Mouse (Mus musculus) liver, embryonic 16.5 days (tissue): Measurements from ENCODE around the gene Zfp382. TPM values are rescaled to one million over a fixed set of nuclear protein-coding genes. Genes with fewer than 3 reads are reported as not detected.
A peak's percentile ranks its signal among the peaks of the same experiment; 100 is the strongest.

Experiments used
- ATAC-seq: fragments of 200-750 bp; cut with Nextera tagmentation; 2 replicates; pipeline ENCODE4 v1.8.0; 2017; ENCODE audit warnings: low read depth, mild to moderate bottlenecking, moderate number of reproducible peaks, moderate library complexity
- H3K27ac ChIP-seq: fragments of 300-500 bp; sonication (generic); 2 replicates; pipeline ENCODE4 v1.5.1; 2014; ENCODE audit warnings: mild to moderate bottlenecking, low read length
- H3K27me3 ChIP-seq: fragments of 300-500 bp; sonication (generic); 2 replicates; pipeline ENCODE4 v1.6.1; 2014; ENCODE audit warnings: low read depth, low read length, mixed read lengths; ENCODE audit not compliant: control insufficient read depth, insufficient read depth
- H3K36me3 ChIP-seq: fragments of 300-500 bp; sonication (generic); 2 replicates; pipeline ENCODE4 v1.6.1; 2014; ENCODE audit warnings: mild to moderate bottlenecking; ENCODE audit not compliant: control insufficient read depth, insufficient read depth
- H3K4me1 ChIP-seq: fragments of 300-500 bp; sonication (generic); 2 replicates; pipeline ENCODE4 v1.6.1; 2014; ENCODE audit warnings: low read depth, low read length, mixed read lengths; ENCODE audit not compliant: control insufficient read depth
- H3K4me2 ChIP-seq: fragments of 300-500 bp; sonication (generic); 2 replicates; pipeline ENCODE4 v1.6.1; 2014; ENCODE audit warnings: low read depth, low read length, mixed read lengths
- H3K4me3 ChIP-seq: fragments of 300-500 bp; sonication (generic); 2 replicates; pipeline ENCODE4 v1.5.1; 2014; ENCODE audit warnings: low read depth, mild to moderate bottlenecking, low read length
- H3K9ac ChIP-seq: fragments of 300-500 bp; sonication (generic); 2 replicates; pipeline ENCODE4 v1.6.1; 2014; ENCODE audit warnings: low read depth, low read length
- H3K9me3 ChIP-seq: fragments of 300-500 bp; sonication (generic); replicated peaks from 2 replicates; pipeline ENCODE4 v1.6.1; 2016; ENCODE audit warnings: low read length; ENCODE audit not compliant: control insufficient read depth
- WGBS: fragments of 180-500 bp; shearing (Covaris S2); extraction: QIAGEN DNeasy Blood & Tissue Kit; methylation state at CpG from one replicate; pipeline ENCODE4 v1.1.7; 2014; ENCODE audit not compliant: insufficient replicate concordance; 5-methylcytosine and 5-hydroxymethylcytosine counted together
- polyA plus RNA-seq: library from polyadenylated mRNA; unstranded; fragments of >200 nt; fragmentation: Nextera tagmentation; extraction: Ambion mirVana; gene quantifications from 2 replicates; pipeline ENCODE4 v1.2.1, GENCODE M21; 2015

Gene Zfp382
- polyA plus RNA-seq, 1 experiment from 2014 or later: 1.0 TPM

- Histone ChIP-seq H3K27ac (no peak overlapping the region), H3K36me3 (peaks cover 12% of the 10 kb centered on the region), H3K4me3 (no peak overlapping the region), H3K9me3 (no peaks in the 10 kb centered on the region), H3K27me3 (no peaks in the 10 kb centered on the region), H3K4me2 (no peak overlapping the region), H3K4me1 (no peaks in the 10 kb centered on the region), H3K9ac (no peak overlapping the region)
- 83% methylated on average over 10 of the region's 10 CpGs for WGBS
- no peak for ATAC-seq
Observed at GRCm38 (mm10) chr7:30136826-30137225, 15.1 kb downstream of the Zfp382 start.

- WGBS: 11% methylated on average over 8 of the region's 8 CpGs
- Histone ChIP-seq H3K9me3 (no peaks in the 10 kb centered on the region), H3K27me3 (no peaks in the 10 kb centered on the region; the same call in 1 of the 2 replicates), H3K4me3 (peak overlapping the region; percentile 49), H3K36me3 (peaks cover under 1% of the 10 kb centered on the region; the same call in 1 of the 2 replicates), H3K27ac (no peak overlapping the region), H3K9ac (peak overlapping the region; percentile 29; the same call in 1 of the 2 replicates), H3K4me1 (no peaks in the 10 kb centered on the region), H3K4me2 (peak overlapping the region; percentile 51)
- no peak for ATAC-seq
Observed at GRCm38 (mm10) chr7:30143170-30143554, 21.4 kb downstream of the Zfp382 start.

- peak; percentile 77 for ATAC-seq
- Histone ChIP-seq H3K9ac (peak overlapping the region; percentile 29), H3K27me3 (no peaks in the 10 kb centered on the region; the same call in 1 of the 2 replicates), H3K9me3 (no peaks in the 10 kb centered on the region; the same call in 1 of the 2 replicates), H3K27ac (no peak overlapping the region), H3K4me3 (peak overlapping the region; percentile 49), H3K4me2 (peak overlapping the region; percentile 51), H3K4me1 (no peaks in the 10 kb centered on the region), H3K36me3 (peaks cover 4% of the 10 kb centered on the region)
- 2% methylated on average over 35 of the region's 35 CpGs for WGBS
Observed at GRCm38 (mm10) chr7:30143555-30144209, 21.9 kb downstream of the Zfp382 start.

GRCm38 (mm10) chr7:30147011-30147410 is 25.3 kb downstream of the Zfp382 start:
- Histone ChIP-seq H3K4me2 (no peak overlapping the region), H3K36me3 (peaks cover 23% of the 10 kb centered on the region), H3K27me3 (no peaks in the 10 kb centered on the region; the same call in 1 of the 2 replicates), H3K9ac (no peak overlapping the region), H3K4me1 (no peaks in the 10 kb centered on the region), H3K9me3 (peaks cover 18% of the 10 kb centered on the region), H3K27ac (no peak overlapping the region), H3K4me3 (no peak overlapping the region)
- ATAC-seq: no peak
- 79% methylated on average over 5 of the region's 5 CpGs for WGBS

GRCm38 (mm10) chr7:30154040-30154439 is 32.3 kb downstream of the Zfp382 start:
- H3K27me3 ChIP-seq: no peaks in the 10 kb centered on the region
- no peaks in the 10 kb centered on the region for H3K4me1 ChIP-seq
- 74% methylated on average over 1 of the region's 1 CpGs for WGBS
- no peak overlapping the region for H3K4me2 ChIP-seq
- ATAC-seq: no peak
- no peak overlapping the region for H3K9ac ChIP-seq
- H3K36me3 ChIP-seq: peaks cover 41% of the 10 kb centered on the region
- no peak overlapping the region for H3K27ac ChIP-seq
- H3K9me3 ChIP-seq: peaks cover 33% of the 10 kb centered on the region
- H3K4me3 ChIP-seq: no peak overlapping the region

GRCm38 (mm10) chr7:30155507-30155906 is 33.8 kb downstream of the Zfp382 start:
- ATAC-seq: no peak
- no peak overlapping the region for H3K4me3 ChIP-seq
- peaks cover 26% of the 10 kb centered on the region for H3K9me3 ChIP-seq
- 86% methylated on average over 3 of the region's 3 CpGs for WGBS
- H3K27ac ChIP-seq: no peak overlapping the region
- peaks cover 44% of the 10 kb centered on the region for H3K36me3 ChIP-seq
- H3K4me2 ChIP-seq: no peak overlapping the region
- no peak overlapping the region for H3K9ac ChIP-seq
- no peaks in the 10 kb centered on the region for H3K4me1 ChIP-seq
- no peaks in the 10 kb centered on the region for H3K27me3 ChIP-seq

- Histone ChIP-seq H3K27me3 (no peaks in the 10 kb centered on the region), H3K4me1 (peaks cover 6% of the 10 kb centered on the region), H3K4me2 (no peak overlapping the region), H3K27ac (no peak overlapping the region), H3K4me3 (no peak overlapping the region), H3K9ac (no peak overlapping the region), H3K36me3 (peaks cover 68% of the 10 kb centered on the region), H3K9me3 (peaks cover 13% of the 10 kb centered on the region)
- WGBS: 89% methylated on average over 5 of the region's 5 CpGs
- no peak for ATAC-seq
Observed at GRCm38 (mm10) chr7:30163113-30163512, 41.4 kb downstream of the Zfp382 start.

GRCm38 (mm10) chr7:30164745-30165144 is 43.0 kb downstream of the Zfp382 start:
- no peak overlapping the region for H3K9ac ChIP-seq
- WGBS: 90% methylated on average over 2 of the region's 2 CpGs
- H3K27ac ChIP-seq: no peak overlapping the region
- H3K4me1 ChIP-seq: peaks cover 8% of the 10 kb centered on the region
- no peaks in the 10 kb centered on the region for H3K27me3 ChIP-seq
- no peak for ATAC-seq
- no peak overlapping the region for H3K4me3 ChIP-seq
- peaks cover 52% of the 10 kb centered on the region for H3K36me3 ChIP-seq
- peaks cover 13% of the 10 kb centered on the region for H3K9me3 ChIP-seq
- no peak overlapping the region for H3K4me2 ChIP-seq

- H3K4me3 ChIP-seq: peak overlapping the region; percentile 88
- no peaks in the 10 kb centered on the region for H3K9me3 ChIP-seq
- peaks cover 13% of the 10 kb centered on the region for H3K36me3 ChIP-seq
- no peaks in the 10 kb centered on the region for H3K27me3 ChIP-seq
- peak overlapping the region; percentile 91 for H3K9ac ChIP-seq
- peak overlapping the region; percentile 68 for H3K4me2 ChIP-seq
- H3K4me1 ChIP-seq: peaks cover 14% of the 10 kb centered on the region
- peak; percentile 5; the same call in 1 of the 2 replicates for ATAC-seq
- WGBS: 2% methylated on average over 21 of the region's 21 CpGs
- H3K27ac ChIP-seq: peak overlapping the region; percentile 88
Observed at GRCm38 (mm10) chr7:30168914-30169582, 47.3 kb downstream of the Zfp382 start.
